In genomic region chr2:135175544-135175943, GRCm38 (mm10) we compare ENCODE assay signal across 10 mouse cellular contexts.
"Had no signal": no experiment of that assay in that cellular context is flagged by ENCODE, and none has a peak within 500 bp of the region (broad histone marks: within the 10 kb centered on the region; RNA-seq: fewer than 3 reads in every experiment).

No protein-coding gene starts in this region.

- ATAC-seq: intestine, postnatal 0 days; liver, postnatal 0 days had no signal

- DNase-seq: kidney, adult 2 months; kidney, postnatal 25 days; layer of hippocampus, adult 9-11 months; left cerebral cortex, postnatal 4 days; liver, postnatal 0 days; midbrain, embryonic 14.5 days; thymus, adult 2 months; thymus, postnatal 14 days; thymus, postnatal 4 days had no signal
